Mouse (Mus musculus): ENCODE measurements at regions not wholly inside any gene's neighbourhood (a gene's known extent, or its start where the extent isn't known, plus 50 kb on each side); places are given as distances from the start of the nearest gene placed in this dataset.

DNA sequence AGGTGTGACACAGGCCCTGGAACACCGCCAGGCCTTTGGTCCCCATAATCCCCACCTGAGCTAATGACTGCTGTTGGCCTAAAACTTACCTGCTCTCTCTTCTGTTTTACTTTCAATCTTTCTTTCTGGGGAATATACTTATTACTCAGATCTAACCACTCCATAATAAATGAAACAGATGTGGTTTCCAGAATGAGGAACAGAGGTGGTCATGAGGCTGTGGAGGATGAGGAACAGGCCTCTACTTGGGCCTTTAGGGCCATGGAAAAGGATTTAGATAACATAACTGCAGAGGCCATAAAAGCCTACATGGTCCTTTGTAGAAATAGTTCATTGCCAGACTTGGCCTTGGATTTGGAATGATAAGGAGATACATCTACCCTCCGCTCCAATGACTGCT lies 74.1 kb downstream of the B3gnt5 start:
- no peak for DNase-seq

- DNase-seq, result no peak
These were observed 74.7 kb downstream of the B3gnt5 start for GRCm38 (mm10) chr16:19834750-19835149.

- no peak for DNase-seq
These were observed 79.8 kb downstream of the B3gnt5 start for GRCm38 (mm10) chr16:19839831-19840230.

GRCm38 (mm10) chr16:19842346-19843025 lies 82.5 kb downstream of the B3gnt5 start:
- no peak for DNase-seq

- no peak for DNase-seq
These were observed 83.7 kb downstream of the B3gnt5 start for GRCm38 (mm10) chr16:19843738-19844137.

DNA sequence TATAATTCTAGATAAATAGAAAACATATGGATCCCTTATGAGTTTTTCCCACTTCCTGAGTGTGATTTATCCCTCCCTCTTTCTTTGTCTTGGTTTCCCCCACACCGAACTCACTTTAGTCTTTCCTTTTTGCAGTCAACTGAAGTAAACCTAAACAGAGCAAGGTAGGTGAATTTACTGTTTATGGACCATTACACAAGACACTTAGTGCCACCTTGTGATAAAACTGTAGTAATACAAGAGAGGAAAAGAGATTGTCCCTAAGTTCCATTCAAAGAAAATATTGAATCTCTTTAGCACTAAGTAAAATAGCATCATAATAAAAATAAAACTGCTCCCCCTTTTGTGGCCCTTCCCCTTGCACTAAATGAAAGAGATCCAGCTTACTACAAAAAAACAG lies 88.4 kb downstream of the B3gnt5 start:
- peak; percentile 1 for DNase-seq

DNA sequence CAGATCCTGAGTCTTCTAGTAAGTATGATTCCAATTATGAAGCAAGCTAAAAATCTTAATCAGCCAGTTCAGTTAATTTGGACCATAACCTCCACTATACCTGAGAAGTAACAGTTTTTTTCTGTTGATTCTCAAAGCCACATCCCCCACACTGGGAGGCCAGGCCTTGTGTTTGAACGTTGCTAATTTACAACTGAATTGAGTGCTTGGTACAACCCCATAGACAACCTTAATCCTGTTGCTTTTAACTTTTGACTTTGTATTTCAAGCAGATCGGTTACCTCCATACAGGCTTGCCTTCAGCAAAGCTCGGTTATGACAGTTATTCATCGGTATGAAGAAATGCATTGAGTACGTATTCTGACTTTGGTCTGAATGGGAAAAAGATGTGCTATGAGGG lies 105.3 kb downstream of the B3gnt5 start:
- no peak for DNase-seq

GRCm38 (mm10) chr16:19865931-19866330 lies 105.9 kb downstream of the B3gnt5 start:
- DNase-seq, result no peak

DNA sequence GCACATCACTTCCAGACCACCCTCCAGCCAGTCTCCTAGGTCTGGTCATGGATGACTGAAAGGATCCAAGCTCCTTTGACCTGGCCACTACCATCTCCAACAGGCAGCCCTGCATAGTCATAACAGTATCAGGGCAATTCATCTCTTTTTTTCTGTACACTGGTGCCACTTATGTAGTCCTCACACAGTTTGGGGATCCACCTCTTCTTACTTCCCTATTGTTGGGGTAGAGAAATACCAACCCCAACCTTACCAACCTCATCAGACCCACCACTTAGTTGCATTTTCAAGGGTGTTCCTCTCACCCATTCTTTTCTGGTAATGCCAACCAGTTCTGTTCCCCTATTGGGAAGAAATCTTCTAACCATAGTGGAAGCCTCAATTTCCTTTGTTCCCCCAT lies 109.4 kb downstream of the B3gnt5 start:
- DNase-seq, result no peak

GRCm38 (mm10) chr16:19876861-19877554 lies 105.8 kb downstream of the Klhl6 start:
- peak; percentile 16 for DNase-seq

GRCm38 (mm10) chr16:19882961-19883360 lies 99.9 kb downstream of the Klhl6 start:
- no peak for DNase-seq

DNA sequence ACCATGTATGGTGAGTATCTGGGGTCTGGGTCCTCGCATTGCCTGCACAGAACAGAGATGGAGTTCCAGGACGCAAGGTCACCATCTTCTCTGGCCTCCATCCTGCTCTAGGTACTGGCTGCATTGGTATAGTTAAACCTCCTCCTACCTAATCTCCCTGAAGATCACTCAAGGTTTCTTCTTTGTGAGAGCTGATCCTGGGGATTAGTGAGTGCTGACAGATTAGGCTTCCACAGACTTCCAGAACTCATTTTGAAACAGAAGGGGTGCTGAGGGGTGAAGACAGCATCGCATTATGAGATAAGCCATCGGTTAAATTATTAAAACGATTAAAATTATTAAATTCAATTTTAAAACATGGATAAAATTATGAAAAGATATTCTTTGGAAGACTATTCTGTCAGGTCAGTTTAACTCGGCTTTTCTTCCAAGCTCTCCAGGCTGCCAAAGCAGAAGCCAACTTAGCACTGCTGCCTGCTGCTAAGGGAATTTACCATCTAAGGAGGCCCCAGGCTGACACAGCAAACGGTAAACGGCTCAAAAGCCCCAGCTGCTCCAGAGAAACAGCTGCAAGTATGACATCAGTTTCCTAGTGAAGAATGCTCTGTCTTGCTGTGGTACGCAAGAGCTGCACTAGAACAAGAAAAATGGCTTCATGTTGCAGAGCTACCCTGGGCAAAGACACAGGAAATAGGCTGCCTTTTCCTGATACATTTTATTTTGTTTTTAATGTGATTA lies 98.9 kb downstream of the Klhl6 start:
- DNase-seq, result no peak

- DNase-seq, result no peak
These were observed 98.3 kb downstream of the Klhl6 start for GRCm38 (mm10) chr16:19884535-19884934.

- DNase-seq, result no peak
These were observed 96.2 kb downstream of the Klhl6 start for GRCm38 (mm10) chr16:19886596-19886995.

DNA sequence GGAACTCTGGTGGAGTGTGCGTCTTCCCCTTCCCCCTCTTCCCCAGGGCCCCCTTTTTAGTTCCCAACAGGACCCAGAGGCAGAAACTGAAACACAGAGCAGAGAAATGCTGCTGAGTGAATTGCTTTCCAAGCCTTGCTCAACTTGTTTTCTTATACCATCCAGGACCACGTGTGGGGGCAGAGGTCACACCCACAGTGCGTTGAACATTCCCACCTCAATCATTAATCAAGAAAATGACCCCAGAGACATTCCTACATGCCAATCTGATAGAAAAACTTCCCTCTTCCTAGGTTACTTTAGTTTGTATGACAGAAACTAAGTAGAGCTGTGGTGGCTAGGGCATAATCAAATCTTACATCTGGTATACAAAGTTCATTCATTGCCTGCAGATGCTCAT lies 93.3 kb downstream of the Klhl6 start:
- no peak for DNase-seq

- no peak for DNase-seq
These were observed 91.4 kb downstream of the Klhl6 start for GRCm38 (mm10) chr16:19891441-19891840.

- no peak for DNase-seq
These were observed 88.3 kb downstream of the Klhl6 start for GRCm38 (mm10) chr16:19894435-19894994.
